Mouse (Mus musculus) neural tube, embryonic 15.5 days (tissue): ENCODE measurements at regions not wholly inside any gene's neighbourhood (a gene's known extent, or its start where the extent isn't known, plus 50 kb on each side); places are given as distances from the start of the nearest gene placed in this dataset.

Experiments
- ATAC-seq: fragments of 200-750 bp; cut with Nextera tagmentation; 2 replicates; pipeline ENCODE4 v1.8.0; 2017; ENCODE audit warnings: mild to moderate bottlenecking, moderate TSS enrichment, moderate library complexity; ENCODE audit not compliant: low FRiP score
- H3K27ac ChIP-seq: fragments of 300-500 bp; sonication (generic); replicated peaks from 2 replicates; pipeline ENCODE4 v1.5.1; 2015; ENCODE audit warnings: mild to moderate bottlenecking, inconsistent platforms
- H3K27me3 ChIP-seq: fragments of 300-500 bp; sonication (generic); replicated peaks from 2 replicates; pipeline ENCODE4 v1.6.1; 2015; ENCODE audit warnings: inconsistent platforms
- H3K36me3 ChIP-seq: fragments of 300-500 bp; sonication (generic); 2 replicates; pipeline ENCODE4 v1.6.1; 2015; ENCODE audit warnings: inconsistent platforms
- H3K4me1 ChIP-seq: fragments of 300-500 bp; sonication (generic); 2 replicates; pipeline ENCODE4 v1.6.1; 2015; ENCODE audit warnings: inconsistent platforms
- H3K4me2 ChIP-seq: fragments of 300-500 bp; sonication (generic); 2 replicates; pipeline ENCODE4 v1.6.1; 2015; ENCODE audit warnings: inconsistent platforms, mild to moderate bottlenecking, moderate library complexity
- H3K4me3 ChIP-seq: fragments of 300-500 bp; sonication (generic); replicated peaks from 2 replicates; pipeline ENCODE4 v1.5.1; 2015; ENCODE audit warnings: mild to moderate bottlenecking, inconsistent platforms
- H3K9ac ChIP-seq: fragments of 300-500 bp; sonication (generic); replicated peaks from 2 replicates; pipeline ENCODE4 v1.6.1; 2015; ENCODE audit warnings: mild to moderate bottlenecking, inconsistent platforms
- H3K9me3 ChIP-seq: fragments of 300-500 bp; sonication (generic); replicated peaks from 2 replicates; pipeline ENCODE4 v1.6.1; 2016; ENCODE audit warnings: inconsistent platforms
- WGBS: fragments of 180-500 bp; shearing (Covaris S2); methylation state at CpG from one replicate; pipeline ENCODE4 v1.1.7; 2015; ENCODE audit warnings: mixed read lengths; 5-methylcytosine and 5-hydroxymethylcytosine counted together

- H3K36me3 ChIP-seq = no peaks in the 10 kb centered on the region
- no peak overlapping the region for H3K27ac ChIP-seq
- H3K9me3 ChIP-seq = no peaks in the 10 kb centered on the region
- no peaks in the 10 kb centered on the region for H3K27me3 ChIP-seq
- no peak overlapping the region for H3K9ac ChIP-seq
- ATAC-seq = no peak
- WGBS = 80% methylated on average over 2 of the region's 2 CpGs
- no peak overlapping the region for H3K4me2 ChIP-seq
- no peaks in the 10 kb centered on the region for H3K4me1 ChIP-seq
- H3K4me3 ChIP-seq = no peak overlapping the region
Observed at GRCm38 (mm10) chr11:64186590-64186989, 107.3 kb upstream of the Cox10 start.

GRCm38 (mm10) chr11:64180036-64180435, 100.8 kb upstream of the Cox10 start:
- H3K27me3 ChIP-seq = no peaks in the 10 kb centered on the region
- H3K9ac ChIP-seq = no peak overlapping the region
- H3K36me3 ChIP-seq = no peaks in the 10 kb centered on the region
- H3K4me3 ChIP-seq = no peak overlapping the region
- ATAC-seq = no peak
- H3K9me3 ChIP-seq = no peaks in the 10 kb centered on the region
- H3K27ac ChIP-seq = no peak overlapping the region
- H3K4me2 ChIP-seq = no peak overlapping the region
- WGBS = 70% methylated on average over 2 of the region's 2 CpGs
- no peaks in the 10 kb centered on the region for H3K4me1 ChIP-seq

- Histone ChIP-seq H3K27ac (no peak overlapping the region), H3K4me2 (no peak overlapping the region), H3K36me3 (no peaks in the 10 kb centered on the region), H3K4me1 (peaks cover 4% of the 10 kb centered on the region), H3K9me3 (no peaks in the 10 kb centered on the region), H3K27me3 (no peaks in the 10 kb centered on the region), H3K4me3 (no peak overlapping the region), H3K9ac (no peak overlapping the region)
- 68% methylated on average over 4 of the region's 4 CpGs for WGBS
- ATAC-seq = no peak
Observed at GRCm38 (mm10) chr11:64173421-64174062, 94.3 kb upstream of the Cox10 start.

GRCm38 (mm10) chr11:64172926-64173325, 93.7 kb upstream of the Cox10 start:
- Histone ChIP-seq H3K27ac (no peak overlapping the region), H3K36me3 (no peaks in the 10 kb centered on the region), H3K9me3 (no peaks in the 10 kb centered on the region), H3K4me2 (no peak overlapping the region), H3K4me1 (peaks cover 7% of the 10 kb centered on the region), H3K9ac (no peak overlapping the region), H3K27me3 (no peaks in the 10 kb centered on the region), H3K4me3 (no peak overlapping the region)
- 39% methylated on average over 5 of the region's 5 CpGs for WGBS
- ATAC-seq = no peak

GRCm38 (mm10) chr11:64168626-64169025, 89.4 kb upstream of the Cox10 start:
- no peaks in the 10 kb centered on the region for H3K36me3 ChIP-seq
- no peak overlapping the region for H3K9ac ChIP-seq
- H3K4me1 ChIP-seq = peaks cover 10% of the 10 kb centered on the region
- ATAC-seq = no peak
- no peaks in the 10 kb centered on the region for H3K9me3 ChIP-seq
- H3K4me3 ChIP-seq = no peak overlapping the region
- WGBS = 45% methylated on average over 8 of the region's 8 CpGs
- H3K27me3 ChIP-seq = no peaks in the 10 kb centered on the region
- no peak overlapping the region for H3K27ac ChIP-seq
- no peak overlapping the region for H3K4me2 ChIP-seq

- Histone ChIP-seq H3K4me1 (peaks cover 10% of the 10 kb centered on the region), H3K9me3 (no peaks in the 10 kb centered on the region), H3K27me3 (no peaks in the 10 kb centered on the region), H3K4me2 (no peak overlapping the region), H3K27ac (no peak overlapping the region), H3K4me3 (no peak overlapping the region), H3K9ac (no peak overlapping the region), H3K36me3 (no peaks in the 10 kb centered on the region)
- ATAC-seq = no peak
- WGBS = 59% methylated on average over 6 of the region's 6 CpGs
Observed at GRCm38 (mm10) chr11:64164796-64165195, 85.5 kb upstream of the Cox10 start.

- Histone ChIP-seq H3K4me3 (no peak overlapping the region), H3K9me3 (no peaks in the 10 kb centered on the region), H3K27ac (no peak overlapping the region), H3K36me3 (no peaks in the 10 kb centered on the region), H3K27me3 (no peaks in the 10 kb centered on the region), H3K9ac (no peak overlapping the region), H3K4me2 (no peak overlapping the region), H3K4me1 (no peaks in the 10 kb centered on the region)
- 91% methylated on average over 5 of the region's 5 CpGs for WGBS
- ATAC-seq = no peak
Observed at GRCm38 (mm10) chr11:64158281-64158680, 79.0 kb upstream of the Cox10 start.

GRCm38 (mm10) chr11:64156640-64157039, 77.4 kb upstream of the Cox10 start:
- no peak overlapping the region for H3K9ac ChIP-seq
- H3K4me3 ChIP-seq = no peak overlapping the region
- no peaks in the 10 kb centered on the region for H3K27me3 ChIP-seq
- no peak overlapping the region for H3K27ac ChIP-seq
- WGBS = 44% methylated on average over 7 of the region's 7 CpGs
- no peaks in the 10 kb centered on the region for H3K9me3 ChIP-seq
- H3K36me3 ChIP-seq = no peaks in the 10 kb centered on the region
- ATAC-seq = peak; percentile 59; the same call in 1 of the 2 replicates
- H3K4me1 ChIP-seq = no peaks in the 10 kb centered on the region
- H3K4me2 ChIP-seq = no peak overlapping the region

- no peak overlapping the region for H3K27ac ChIP-seq
- H3K9me3 ChIP-seq = no peaks in the 10 kb centered on the region
- no peaks in the 10 kb centered on the region for H3K36me3 ChIP-seq
- 100% methylated on average over 2 of the region's 2 CpGs for WGBS
- H3K9ac ChIP-seq = no peak overlapping the region
- no peak overlapping the region for H3K4me2 ChIP-seq
- no peak for ATAC-seq
- H3K4me3 ChIP-seq = no peak overlapping the region
- H3K4me1 ChIP-seq = no peaks in the 10 kb centered on the region
- H3K27me3 ChIP-seq = no peaks in the 10 kb centered on the region
Observed at GRCm38 (mm10) chr11:64139483-64139882, 60.2 kb upstream of the Cox10 start.

- WGBS = 80% methylated on average over 4 of the region's 4 CpGs
- Histone ChIP-seq H3K36me3 (no peaks in the 10 kb centered on the region), H3K4me1 (no peaks in the 10 kb centered on the region), H3K9me3 (no peaks in the 10 kb centered on the region), H3K27me3 (no peaks in the 10 kb centered on the region), H3K27ac (no peak overlapping the region), H3K4me3 (no peak overlapping the region), H3K9ac (no peak overlapping the region), H3K4me2 (no peak overlapping the region)
- no peak for ATAC-seq
Observed at GRCm38 (mm10) chr11:64138934-64139333, 59.7 kb upstream of the Cox10 start.

GRCm38 (mm10) chr11:64135766-64136165, 56.5 kb upstream of the Cox10 start:
- WGBS = 84% methylated on average over 5 of the region's 5 CpGs
- ATAC-seq = no peak

GRCm38 (mm10) chr11:64135308-64135591, 56.0 kb upstream of the Cox10 start:
- no peaks in the 10 kb centered on the region for H3K9me3 ChIP-seq
- no peaks in the 10 kb centered on the region for H3K36me3 ChIP-seq
- H3K27ac ChIP-seq = no peak overlapping the region
- 63% methylated on average over 2 of the region's 2 CpGs for WGBS
- no peaks in the 10 kb centered on the region for H3K27me3 ChIP-seq
- H3K4me3 ChIP-seq = no peak overlapping the region
- no peaks in the 10 kb centered on the region for H3K4me1 ChIP-seq
- H3K4me2 ChIP-seq = no peak overlapping the region
- no peak for ATAC-seq
- H3K9ac ChIP-seq = no peak overlapping the region

More at GRCm38 (mm10) chr11:64135766-64136165, 56.5 kb upstream of the Cox10 start:
- H3K9me3 ChIP-seq = no peaks in the 10 kb centered on the region
- H3K27me3 ChIP-seq = no peaks in the 10 kb centered on the region
- H3K4me1 ChIP-seq = no peaks in the 10 kb centered on the region
- no peaks in the 10 kb centered on the region for H3K36me3 ChIP-seq
- no peak overlapping the region for H3K4me3 ChIP-seq
- no peak overlapping the region for H3K9ac ChIP-seq
- H3K27ac ChIP-seq = no peak overlapping the region
- H3K4me2 ChIP-seq = no peak overlapping the region
